Mouse (Mus musculus) urinary bladder, adult 2 months (tissue): ENCODE measurements around the gene Megf11. TPM values are rescaled to one million over a fixed set of nuclear protein-coding genes. Genes with fewer than 3 reads are reported as not detected.

Experiments used
- DNase-seq: peaks from one replicate; pipeline ENCODE4 v3.0.0; 2022; ENCODE audit warnings: low spot score
- polyA plus RNA-seq: library from polyadenylated mRNA; depleted of rRNA; stranded (reverse); fragments of >200 nt; gene quantifications from 2 replicates; pipeline ENCODE4 v1.2.3, GENCODE M21; 2012

Megf11 gene
- polyA plus RNA-seq, 1 experiment = 0.17 TPM

GRCm38 (mm10) chr9:64393914-64394596 lies 8.6 kb downstream of the Megf11 start:
- DNase-seq = peak; percentile 55

GRCm38 (mm10) chr9:64395238-64395920 lies 10.0 kb downstream of the Megf11 start:
- DNase-seq = peak; percentile 7

GRCm38 (mm10) chr9:64397108-64397507 lies 11.7 kb downstream of the Megf11 start:
- peak; percentile 19 for DNase-seq

DNA sequence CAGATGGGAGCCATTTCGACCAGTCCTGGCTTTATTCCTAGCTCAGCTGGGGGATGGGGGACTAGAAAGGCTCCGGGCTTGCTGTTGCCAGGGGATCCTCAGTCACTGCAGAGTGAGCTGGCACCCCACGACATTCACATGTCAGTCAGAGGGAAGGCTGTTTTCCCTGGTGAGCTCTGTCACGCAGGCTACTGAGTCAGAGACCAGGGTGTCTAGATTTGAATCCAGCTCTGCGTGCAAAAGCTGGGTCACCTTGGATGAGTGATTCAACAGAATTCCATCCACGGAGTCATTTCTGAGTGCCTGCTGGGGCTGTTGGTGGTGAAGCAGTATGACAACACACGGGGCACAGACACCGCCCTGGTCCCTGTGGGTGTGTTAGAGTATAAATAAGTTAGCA lies 13.7 kb downstream of the Megf11 start:
- no peak for DNase-seq

DNA sequence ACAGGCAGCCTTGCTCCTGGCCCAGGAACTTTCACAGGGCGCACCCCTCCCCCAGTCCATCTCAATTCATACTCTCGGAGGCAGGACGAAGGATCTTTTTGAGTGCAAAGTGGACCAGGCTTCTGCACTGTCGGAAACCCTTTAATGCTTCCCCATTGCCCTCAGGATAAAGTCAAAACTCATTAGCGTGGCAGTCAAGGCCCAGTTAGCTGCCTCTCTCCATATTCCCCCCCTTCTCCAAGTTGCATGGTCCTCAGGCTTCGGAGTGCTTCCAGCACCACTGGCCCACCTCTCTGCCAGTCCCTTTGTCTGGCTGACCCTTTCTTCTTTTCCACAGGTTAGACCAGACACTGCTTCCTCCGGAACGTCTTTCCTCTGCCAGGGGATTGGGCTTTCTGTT lies 16.7 kb downstream of the Megf11 start:
- no peak for DNase-seq

- DNase-seq = no peak
Observed at GRCm38 (mm10) chr9:64406841-64407240, 21.4 kb downstream of the Megf11 start.

DNA sequence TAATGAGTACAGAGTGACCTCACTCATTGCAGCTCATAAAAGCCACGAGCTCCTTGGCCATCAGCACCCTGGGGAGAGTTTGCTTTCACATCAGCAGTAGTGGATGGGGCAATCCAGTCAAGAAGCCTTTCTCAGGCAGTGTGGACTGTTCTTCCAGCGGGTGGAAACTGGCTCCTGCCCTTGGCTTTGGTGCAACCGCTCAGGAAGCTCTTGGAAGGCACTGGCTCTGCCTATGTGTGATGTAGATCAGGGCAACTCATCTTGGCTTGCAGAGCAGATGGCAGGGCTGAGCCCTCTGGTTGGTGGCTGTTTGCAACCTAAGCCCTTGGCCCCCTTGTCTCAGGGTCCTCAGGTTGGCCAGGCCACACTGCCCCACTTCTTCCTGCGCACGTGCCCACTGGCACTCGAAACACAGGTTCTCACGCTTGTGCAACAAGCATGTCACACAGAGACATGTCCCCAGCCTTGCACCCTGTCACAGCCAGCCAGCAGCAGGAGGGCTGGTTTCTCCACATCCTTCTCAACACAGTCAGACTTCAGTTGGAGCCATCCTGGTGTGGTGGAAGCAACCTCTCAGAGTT lies 22.1 kb downstream of the Megf11 start:
- no peak for DNase-seq

- no peak for DNase-seq
Observed at GRCm38 (mm10) chr9:64408821-64409220, 23.4 kb downstream of the Megf11 start.

GRCm38 (mm10) chr9:64420471-64420870 lies 35.0 kb downstream of the Megf11 start:
- DNase-seq = no peak

DNA sequence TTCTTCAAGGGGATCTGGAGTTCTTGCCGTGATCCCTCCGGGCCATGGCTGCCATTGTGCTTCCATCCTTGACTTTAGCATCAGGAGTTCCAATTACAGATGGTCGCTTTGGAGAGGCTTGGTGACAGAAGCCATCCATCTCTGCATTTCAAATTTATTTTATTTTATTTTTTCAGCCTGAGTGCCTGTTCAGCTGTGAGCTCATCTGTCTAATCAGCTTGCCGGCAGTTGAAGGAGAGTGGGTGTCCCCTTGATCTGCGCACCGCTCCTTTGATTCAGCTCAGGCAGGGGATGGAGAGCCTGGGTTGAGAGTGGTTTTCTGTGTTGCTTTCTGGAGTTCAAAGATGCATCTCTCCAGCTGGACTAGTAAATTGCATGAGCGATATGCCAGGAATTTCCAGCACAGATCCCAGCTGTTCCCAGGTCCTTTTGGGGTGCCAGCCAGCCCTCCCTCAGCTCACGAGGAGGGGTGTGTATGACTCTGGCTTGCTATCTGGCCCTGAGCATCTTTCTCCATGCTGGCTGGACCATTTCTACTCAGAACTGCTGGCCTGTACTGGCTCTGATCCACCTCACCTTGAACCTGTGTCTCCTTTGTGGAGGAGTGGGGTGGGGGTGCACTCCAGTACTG lies 36.7 kb downstream of the Megf11 start:
- DNase-seq = no peak

DNA sequence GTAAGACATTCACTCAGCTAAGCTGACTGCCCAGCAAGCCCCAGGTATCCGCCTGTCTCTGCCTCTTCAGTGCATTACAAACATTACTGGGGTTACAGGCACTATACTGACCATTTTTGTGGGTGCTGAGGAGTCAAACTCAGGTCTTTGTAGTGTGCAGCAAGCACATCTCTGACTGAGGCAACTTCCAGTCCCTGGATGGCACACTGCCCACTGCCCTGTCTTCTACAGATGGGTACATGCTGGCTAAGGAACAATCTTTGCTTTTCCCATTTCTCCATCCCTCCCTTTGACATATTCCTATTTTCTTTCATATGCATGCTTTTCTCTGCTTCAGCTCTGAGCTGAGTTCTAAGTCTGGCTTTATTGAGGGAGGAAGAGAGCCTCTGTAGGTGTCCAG lies 38.5 kb downstream of the Megf11 start:
- no peak for DNase-seq

DNA sequence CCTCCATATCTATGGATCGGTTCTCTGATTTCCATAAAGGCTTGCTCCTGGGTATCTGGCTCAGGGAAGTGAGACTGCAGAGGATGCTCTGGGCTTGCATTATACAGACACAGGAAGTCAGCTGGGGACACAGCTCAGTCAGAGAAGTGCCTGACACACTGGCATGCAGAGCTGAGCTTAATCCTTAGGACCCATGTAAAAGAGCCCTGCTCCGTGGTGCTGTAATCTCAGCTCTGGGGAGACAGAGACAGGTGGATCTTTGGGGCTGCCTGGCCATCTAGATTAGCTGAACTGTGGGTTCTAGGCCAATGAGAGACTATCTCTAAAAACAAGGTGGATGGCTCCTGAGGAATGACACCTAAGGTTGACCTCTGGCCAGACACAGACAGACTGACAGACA lies 50.7 kb downstream of the Megf11 start:
- no peak for DNase-seq

DNA sequence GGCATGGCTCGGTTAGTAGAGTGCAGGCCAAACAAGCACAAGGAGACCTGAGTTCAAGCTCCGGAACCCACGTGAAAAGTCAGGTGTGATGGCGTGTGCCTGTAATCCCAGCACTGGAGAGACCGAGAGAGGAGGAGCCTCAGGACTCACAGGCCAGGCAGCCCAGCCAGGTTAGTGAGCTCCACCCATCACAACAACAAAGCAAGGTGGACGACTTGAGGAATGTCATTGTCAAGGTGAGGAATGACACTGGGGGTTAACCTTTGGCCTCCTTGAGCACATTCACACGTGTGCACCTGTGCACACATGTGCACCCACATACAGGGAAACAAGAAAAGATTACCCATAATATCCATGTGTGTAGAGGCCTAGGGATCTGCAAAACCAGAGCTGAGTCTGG lies 54.7 kb downstream of the Megf11 start:
- no peak for DNase-seq

DNA sequence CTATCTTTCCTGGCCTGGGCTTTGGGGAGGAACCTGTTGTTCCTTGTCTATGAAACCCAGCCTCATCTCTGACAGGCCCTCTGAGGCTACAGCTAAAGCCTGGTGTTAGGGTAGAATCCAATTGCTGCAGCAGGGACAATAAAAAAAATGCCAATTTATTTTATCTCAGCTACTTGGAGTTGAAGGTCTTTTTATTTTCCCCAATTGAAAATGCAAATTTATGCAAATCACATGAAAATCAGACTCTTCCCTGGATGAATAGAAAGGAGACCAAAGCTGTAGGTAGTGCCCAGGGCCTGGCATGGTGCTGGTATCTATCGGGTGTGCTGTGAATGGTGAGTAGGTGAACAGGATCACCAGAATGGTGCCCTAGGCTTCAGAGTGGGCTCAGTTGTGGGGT lies 60.6 kb downstream of the Megf11 start:
- DNase-seq = no peak

GRCm38 (mm10) chr9:64447070-64447469 lies 61.6 kb downstream of the Megf11 start:
- DNase-seq = no peak

DNA sequence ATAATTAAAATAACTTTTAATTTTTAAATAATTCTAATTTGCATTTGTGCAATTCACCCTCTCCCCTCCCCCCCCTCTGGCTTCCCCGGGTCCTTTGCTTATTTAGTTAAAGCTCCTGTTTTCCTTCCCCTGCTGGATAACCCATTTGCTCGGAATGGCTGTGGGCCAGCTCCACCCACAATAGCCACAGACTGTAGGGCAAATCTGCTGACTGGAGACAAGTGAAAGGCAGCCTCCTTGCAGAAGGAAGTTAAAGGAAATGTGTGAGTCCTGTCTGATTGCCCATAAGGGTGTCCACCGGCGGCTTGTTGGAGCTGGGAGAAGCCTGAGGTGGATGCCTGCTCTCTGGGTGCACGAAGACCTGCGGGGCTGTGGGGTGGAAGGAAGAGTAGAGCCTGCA lies 62.1 kb downstream of the Megf11 start:
- no peak for DNase-seq

DNA sequence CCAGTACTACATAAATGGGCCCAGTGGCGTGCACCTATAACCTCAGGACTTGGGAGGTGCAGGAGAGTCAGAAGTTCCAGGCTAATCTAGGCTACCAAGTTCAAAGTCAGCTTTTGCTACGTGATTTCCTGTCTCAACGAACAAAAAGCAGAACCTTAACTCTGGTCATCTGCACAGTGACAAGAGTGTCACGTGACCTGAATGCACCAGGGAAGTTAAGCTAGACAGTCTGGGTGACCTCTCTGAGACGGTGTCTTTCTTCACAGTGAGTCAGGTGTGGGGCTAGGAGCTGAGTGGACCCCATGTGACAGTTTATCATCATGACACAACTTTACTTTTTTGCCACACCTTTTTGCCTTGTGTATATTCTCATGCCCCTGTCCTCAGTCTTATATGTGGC lies 67.3 kb downstream of the Megf11 start:
- DNase-seq = no peak

DNA sequence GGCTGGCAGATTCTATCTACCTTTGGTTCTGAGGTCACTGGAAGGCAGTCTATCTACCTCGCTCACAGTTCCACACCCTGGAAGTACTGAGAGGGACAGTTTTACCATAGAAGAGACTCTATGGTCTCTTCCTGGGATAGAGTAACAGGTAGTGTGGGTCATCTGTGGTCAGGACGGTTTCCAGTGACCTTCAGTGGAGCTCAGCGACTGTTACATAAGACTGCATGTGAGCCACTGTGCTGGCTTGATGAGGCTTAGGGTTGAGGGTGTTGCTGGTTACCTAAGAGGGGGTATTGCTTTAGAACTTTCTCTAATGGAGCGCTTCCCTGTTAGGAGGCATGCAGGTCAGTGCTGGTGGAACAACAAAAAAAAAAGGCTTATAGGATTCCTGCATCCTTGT lies 68.8 kb downstream of the Megf11 start:
- DNase-seq = no peak

DNA sequence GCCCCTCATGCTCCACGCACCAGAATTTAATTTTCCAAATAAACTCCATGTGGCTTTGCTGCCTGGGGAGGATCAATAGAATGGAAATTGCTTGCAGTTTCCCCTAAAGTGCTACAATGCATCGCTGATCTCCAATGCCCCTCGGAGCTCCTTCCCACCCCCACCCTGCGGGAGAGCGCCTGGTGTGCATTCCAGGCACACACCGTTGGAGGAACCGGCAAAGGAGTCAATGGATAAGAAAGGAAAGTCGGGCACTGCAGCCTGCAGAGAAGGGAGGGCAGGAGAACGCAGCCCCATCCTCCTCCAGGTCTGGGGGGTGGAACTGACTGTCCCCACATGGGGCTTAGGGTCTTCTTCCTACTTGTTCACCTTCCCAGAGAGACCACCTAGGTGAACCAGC lies 70.5 kb downstream of the Megf11 start:
- no peak for DNase-seq

DNA sequence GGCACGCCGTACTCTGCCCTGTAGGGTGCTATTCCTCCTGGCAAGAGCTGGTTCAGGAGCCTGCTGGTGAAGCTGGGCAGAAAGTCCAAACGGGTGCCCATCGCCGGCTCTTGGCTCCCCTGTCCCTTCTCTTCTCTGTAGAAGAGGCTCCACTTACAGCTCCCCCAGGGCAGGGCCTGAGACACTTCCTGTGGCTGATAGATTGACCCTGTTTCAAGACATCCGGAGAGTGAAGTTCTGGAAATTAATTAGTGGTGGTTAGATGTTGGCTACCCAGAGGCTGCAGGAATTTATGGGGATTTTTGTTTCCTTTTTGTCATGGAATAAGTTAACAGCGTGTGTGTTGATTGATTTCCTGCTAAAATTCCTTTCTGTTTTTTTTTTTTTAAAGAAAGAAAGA lies 72.2 kb downstream of the Megf11 start:
- DNase-seq = no peak

GRCm38 (mm10) chr9:64461568-64462308 lies 76.3 kb downstream of the Megf11 start:
- no peak for DNase-seq

DNA sequence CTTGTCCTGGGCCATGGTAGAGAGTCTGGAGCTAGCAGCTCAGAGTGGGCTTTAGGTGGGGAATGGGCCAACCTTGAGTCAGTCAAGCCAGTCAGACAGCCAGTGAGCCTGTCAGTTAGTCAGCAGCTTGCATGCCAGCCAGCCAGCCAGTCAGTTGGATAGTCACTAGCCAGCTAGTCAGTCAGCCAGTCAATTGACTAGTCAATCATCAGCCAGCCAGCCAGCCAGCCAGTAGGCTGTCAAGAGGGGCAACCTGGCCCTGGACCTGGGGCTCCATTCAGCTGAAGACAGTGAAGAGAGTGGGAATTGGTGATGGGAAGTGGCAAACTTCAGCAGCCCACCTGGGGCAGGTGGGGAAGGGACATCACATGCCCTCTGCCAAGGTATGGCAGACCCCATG lies 77.4 kb downstream of the Megf11 start:
- no peak for DNase-seq
